Mouse (Mus musculus): ENCODE measurements around the gene Serac1. TPM values are rescaled to one million over a fixed set of nuclear protein-coding genes. Genes with fewer than 3 reads are reported as not detected.

The Serac1 gene
- total and polyA plus RNA-seq, 3 experiments = 4.1 to 5.9 TPM; not detected in 1

DNA sequence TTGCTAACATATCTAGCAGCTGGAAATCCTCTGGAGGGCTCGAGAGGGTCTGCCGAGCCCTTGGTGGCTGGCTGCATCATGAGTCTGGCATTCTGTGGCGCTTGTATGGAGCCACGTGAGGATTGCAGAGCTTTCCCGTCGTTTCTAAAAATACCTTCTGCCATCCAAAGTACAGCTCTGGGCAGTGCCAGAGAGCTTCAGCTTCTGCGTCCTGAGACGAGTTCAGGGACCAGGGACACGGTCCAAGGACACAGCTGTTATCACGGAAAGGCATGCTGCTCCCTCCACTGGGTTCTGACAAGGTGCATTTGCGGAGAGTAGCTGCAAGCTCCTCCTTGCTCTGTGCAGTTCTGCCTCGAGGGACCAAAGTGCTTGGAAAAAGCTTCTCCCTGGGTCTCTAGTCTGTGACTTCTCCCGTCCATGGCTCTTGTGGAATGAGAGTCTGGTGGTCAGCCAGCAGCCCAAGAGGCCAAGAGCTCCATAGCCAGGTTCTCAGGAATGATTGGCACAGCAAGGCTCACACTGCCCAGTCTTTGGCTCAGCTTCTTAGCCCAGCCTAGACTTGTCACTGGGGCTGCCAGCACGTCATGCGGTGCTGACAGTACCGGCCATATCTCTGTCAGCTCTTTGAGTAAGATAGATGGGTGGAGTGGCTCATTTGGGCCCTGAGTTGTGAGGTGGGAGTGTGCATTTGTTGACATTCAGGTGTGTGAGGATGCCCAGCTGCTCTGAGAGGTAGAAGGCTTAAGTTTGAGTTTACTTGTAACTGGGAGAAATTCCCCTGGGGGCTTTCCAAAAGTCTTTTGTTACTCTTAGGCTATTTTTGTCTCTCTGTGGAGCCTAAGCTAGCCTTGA lies 81.9 kb downstream of the Serac1 start:
- H3K4me3 ChIP-seq (ENCODE audit: control insufficient read depth in 1 of 2, insufficient read depth in 1 of 2, low read depth in 2 of 2, low read length in 2 of 2) = no peak overlapping the region
- H3K36me3 ChIP-seq (ENCODE audit: control insufficient read depth in 1 of 2, insufficient read depth in 2 of 2, low read length in 2 of 2) = peaks cover 0 to 7% of the 10 kb centered on the region in 2 experiments; a peak in 1 of 4 replicates
- H3K9me3 ChIP-seq (replicated peaks; ENCODE audit: insufficient read depth, low read length) = no peaks in the 10 kb centered on the region
- TF ChIP-seq POLR2AphosphoS5 (IDR thresholded peaks at IDR 0.05; ENCODE audit: borderline replicate concordance, low read depth, low read length) = no peak
- no peak for TF ChIP-seq POLR2A (IDR thresholded peaks at IDR 0.05; ENCODE audit: control insufficient read depth in 1 of 2, insufficient read depth in 1 of 2, low read depth in 1 of 2, low read length in 2 of 2, poor library complexity in 1 of 2)
- TF ChIP-seq ELF1 (IDR thresholded peaks at IDR 0.05; ENCODE audit: low read depth, low read length) = no peak
- no peak for TF ChIP-seq HCFC1 (IDR thresholded peaks at IDR 0.05; ENCODE audit: low read depth, low read length)
- no peak for TF ChIP-seq NRF1 (IDR thresholded peaks at IDR 0.05; ENCODE audit: insufficient read depth, low read depth, low read length, poor library complexity, severe bottlenecking)
- no peak for TF ChIP-seq MAFK (IDR thresholded peaks at IDR 0.05; ENCODE audit: borderline replicate concordance, low read depth, low read length)
- TF ChIP-seq UBTF (IDR thresholded peaks at IDR 0.05; ENCODE audit: borderline replicate concordance, insufficient read depth, low read depth, low read length) = no peak
- TF ChIP-seq EP300 (IDR thresholded peaks at IDR 0.05; ENCODE audit: low read depth in 1 of 2, low read length in 2 of 2) = no peak
- no peak for TF ChIP-seq KAT2A (conservative IDR thresholded peaks at IDR 0.05; ENCODE audit: low read depth, low read length)
- no peak for TF ChIP-seq MYB (IDR thresholded peaks at IDR 0.05; ENCODE audit: low read depth, low read length)
- no peak overlapping the region for H3K27ac ChIP-seq (ENCODE audit: control insufficient read depth, low read depth, low read length)
- no peak overlapping the region for H3K9ac ChIP-seq (ENCODE audit: control insufficient read depth, low read depth, low read length, poor library complexity, severe bottlenecking)
- H3K79me2 ChIP-seq (ENCODE audit: control insufficient read depth, insufficient read depth, low read length, poor library complexity) = no peaks in the 10 kb centered on the region
- no peaks in the 10 kb centered on the region for H3K27me3 ChIP-seq (ENCODE audit: control insufficient read depth in 1 of 2, insufficient read depth in 2 of 2, low read length in 2 of 2)
- DNase-seq (ENCODE audit: low read depth, low spot score) = no peak
- peaks cover 5 to 24% of the 10 kb centered on the region in 2 experiments; a peak in 3 of 4 replicates for H3K4me1 ChIP-seq (ENCODE audit: control insufficient read depth in 1 of 2, insufficient read depth in 2 of 2, low read length in 2 of 2)

DNA sequence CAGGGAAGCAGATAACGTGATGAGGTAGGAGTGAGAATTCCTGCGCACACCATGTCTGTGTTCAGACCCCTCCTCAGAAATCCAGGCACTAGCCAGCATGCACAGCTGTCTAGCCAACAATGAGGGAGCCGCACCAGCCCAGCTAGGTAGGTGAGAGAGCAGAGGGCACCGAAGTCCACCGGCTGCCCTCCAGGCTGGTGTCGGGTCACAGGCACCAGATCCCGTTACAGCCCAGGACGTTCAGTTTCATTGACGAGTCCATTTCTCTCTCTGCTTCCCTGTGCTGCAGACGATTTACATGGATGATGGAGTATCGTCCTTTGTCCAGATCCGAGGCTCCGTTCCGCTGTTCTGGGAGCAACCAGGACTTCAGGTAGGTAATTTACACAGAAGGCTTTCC lies 83.0 kb downstream of the Serac1 start:
- DNase-seq (ENCODE audit: low read depth, low spot score) = no peak
- Histone ChIP-seq H3K4me3 (ENCODE audit: control insufficient read depth in 1 of 2, insufficient read depth in 1 of 2, low read depth in 2 of 2, low read length in 2 of 2) (no peak overlapping the region), H3K4me1 (ENCODE audit: control insufficient read depth in 1 of 2, insufficient read depth in 2 of 2, low read length in 2 of 2) (peaks cover 5 to 15% of the 10 kb centered on the region in 2 experiments; a peak in 3 of 4 replicates), H3K79me2 (ENCODE audit: control insufficient read depth, insufficient read depth, low read length, poor library complexity) (no peaks in the 10 kb centered on the region), H3K9ac (ENCODE audit: control insufficient read depth, low read depth, low read length, poor library complexity, severe bottlenecking) (no peak overlapping the region), H3K27me3 (ENCODE audit: control insufficient read depth in 1 of 2, insufficient read depth in 2 of 2, low read length in 2 of 2) (no peaks in the 10 kb centered on the region), H3K27ac (ENCODE audit: control insufficient read depth, low read depth, low read length) (no peak overlapping the region), H3K36me3 (ENCODE audit: control insufficient read depth in 1 of 2, insufficient read depth in 2 of 2, low read length in 2 of 2) (peaks cover 0 to 1% of the 10 kb centered on the region in 2 experiments; a peak in 1 of 4 replicates), H3K9me3 (replicated peaks; ENCODE audit: insufficient read depth, low read length) (no peaks in the 10 kb centered on the region)
- TF ChIP-seq TAL1 (IDR thresholded peaks at IDR 0.05; ENCODE audit: low read length) = no peak
- TF ChIP-seq TCF12 (IDR thresholded peaks at IDR 0.05; ENCODE audit: low read depth, low read length) = no peak
- TF ChIP-seq SMC3 (IDR thresholded peaks at IDR 0.05; ENCODE audit: low read depth, low read length) = no peak
- TF ChIP-seq NELFE (IDR thresholded peaks at IDR 0.05; ENCODE audit: low read depth, low read length) = no peak
- TF ChIP-seq E2F4 (IDR thresholded peaks at IDR 0.05; ENCODE audit: borderline replicate concordance, low read depth, low read length) = no peak
- TF ChIP-seq USF2 (IDR thresholded peaks at IDR 0.05; ENCODE audit: borderline replicate concordance in 1 of 2, insufficient read depth in 1 of 2, low read depth in 1 of 2, low read length in 2 of 2) = no peak
- TF ChIP-seq ZKSCAN1 (IDR thresholded peaks at IDR 0.05; ENCODE audit: low read depth, low read length) = no peak
- TF ChIP-seq UBTF (IDR thresholded peaks at IDR 0.05; ENCODE audit: borderline replicate concordance, insufficient read depth, low read depth, low read length) = no peak
- TF ChIP-seq KAT2A (conservative IDR thresholded peaks at IDR 0.05; ENCODE audit: low read depth, low read length) = no peak
- no peak for TF ChIP-seq CHD1 (IDR thresholded peaks at IDR 0.05; ENCODE audit: low read depth, low read length)
- no peak for TF ChIP-seq RCOR1 (IDR thresholded peaks at IDR 0.05; ENCODE audit: low read depth, low read length)
- TF ChIP-seq ZC3H11A (IDR thresholded peaks at IDR 0.05; ENCODE audit: low read depth, low read length) = no peak
- TF ChIP-seq MAX (IDR thresholded peaks at IDR 0.05; ENCODE audit: low read length) = no peak

Measured in MEL (cell line).